Mouse (Mus musculus) cortical plate, adult 2 months (tissue): ENCODE data around the gene Usp42.

Experiments used
- CTCF ChIP-seq: fragments of 200-500 bp; IDR thresholded peaks from 2 replicates; pipeline ENCODE4 v1.5.1; 2011; ENCODE audit warnings: mild to moderate bottlenecking, control low read depth, low read length; ENCODE audit not compliant: insufficient read depth; ENCODE audit errors: extremely low read depth
- POLR2A ChIP-seq: fragments of 200-500 bp; IDR thresholded peaks from 2 replicates; pipeline ENCODE4 v1.6.1; 2011; ENCODE audit warnings: mild to moderate bottlenecking, low read length, control low read depth; ENCODE audit not compliant: insufficient read depth; ENCODE audit errors: extremely low read depth

- TF ChIP-seq CTCF (peak; percentile 29; the same call in 1 of the 2 replicates), POLR2A (no peak)
These were observed 62.7 kb downstream of the Usp42 start for GRCm38 (mm10) chr5:143669393-143669792.
